Mouse (Mus musculus) embryonic facial prominence, embryonic 13.5 days (tissue): Measurements from ENCODE around the gene Olfr1076. TPM values are rescaled to one million over a fixed set of nuclear protein-coding genes. Genes with fewer than 3 reads are reported as not detected.
A peak's percentile ranks its signal among the peaks of the same experiment; 100 is the strongest.
"Not testable (repeated sequence)": the region's sequence is repeated elsewhere in the genome, so short reads cannot be mapped to it uniquely, and the experiment has no call there.

Experiments
- ATAC-seq: fragments of 200-750 bp; cut with Nextera tagmentation; 2 replicates; pipeline ENCODE4 v1.8.0; 2017; ENCODE audit warnings: low read depth; ENCODE audit not compliant: insufficient number of reproducible peaks, insufficient read depth, low FRiP score, low TSS enrichment
- H3K27ac ChIP-seq: fragments of 300-500 bp; sonication (generic); 2 replicates; pipeline ENCODE4 v1.5.1; 2015; ENCODE audit warnings: moderate library complexity, mild to moderate bottlenecking, inconsistent platforms
- H3K27me3 ChIP-seq: fragments of 300-500 bp; sonication (generic); 2 replicates; pipeline ENCODE4 v1.6.1; 2015; ENCODE audit warnings: mild to moderate bottlenecking, inconsistent platforms
- H3K36me3 ChIP-seq: fragments of 300-500 bp; sonication (generic); 2 replicates; pipeline ENCODE4 v1.6.1; 2015; ENCODE audit warnings: mild to moderate bottlenecking, inconsistent platforms
- H3K4me1 ChIP-seq: fragments of 300-500 bp; sonication (generic); 2 replicates; pipeline ENCODE4 v1.6.1; 2015; ENCODE audit warnings: inconsistent platforms
- H3K4me2 ChIP-seq: fragments of 300-500 bp; sonication (generic); 2 replicates; pipeline ENCODE4 v1.6.1; 2015; ENCODE audit warnings: moderate library complexity, mild to moderate bottlenecking, inconsistent platforms
- H3K4me3 ChIP-seq: fragments of 300-500 bp; sonication (generic); 2 replicates; pipeline ENCODE4 v1.5.1; 2015; ENCODE audit warnings: mild to moderate bottlenecking, inconsistent platforms
- H3K9ac ChIP-seq: fragments of 300-500 bp; sonication (generic); 2 replicates; pipeline ENCODE4 v1.6.1; 2015; ENCODE audit warnings: mild to moderate bottlenecking, inconsistent platforms
- H3K9me3 ChIP-seq: fragments of 300-500 bp; sonication (generic); 2 replicates; pipeline ENCODE4 v1.6.1; 2016; ENCODE audit warnings: inconsistent platforms
- WGBS: fragments of 180-500 bp; shearing (Covaris S2); methylation state at CpG from one replicate; pipeline ENCODE4 v1.1.7; 2015; ENCODE audit warnings: mixed read lengths; 5-methylcytosine and 5-hydroxymethylcytosine counted together
- polyA plus RNA-seq: library from polyadenylated mRNA; unstranded; fragments of >200 nt; fragmentation: Nextera tagmentation; extraction: Ambion mirVana; gene quantifications from 2 replicates; pipeline ENCODE4 v1.2.1, GENCODE M21; 2015

The Olfr1076 gene
- polyA plus RNA-seq = not detected in 2 replicates

- Histone ChIP-seq H3K4me1 (no peaks in the 10 kb centered on the region), H3K36me3 (no peaks in the 10 kb centered on the region), H3K9me3 (no peaks in the 10 kb centered on the region), H3K9ac (no peak within 1 kb of the TSS), H3K27ac (no peak within 1 kb of the TSS), H3K27me3 (no peaks in the 10 kb centered on the region), H3K4me2 (no peak within 1 kb of the TSS), H3K4me3 (no peak within 1 kb of the TSS)
- 76% methylated on average over 1 of the region's 1 CpGs for WGBS
- ATAC-seq = no peak
Measured at GRCm38 (mm10) chr2:86508161-86508560, at the start of gene Olfr1076. Gene Olfr1076, plus strand, starts transcription at chr2:86508461.

GRCm38 (mm10) chr2:86460434-86460833 lies 47.8 kb upstream of the Olfr1076 start:
- WGBS = 74% methylated on average over 1 of the region's 1 CpGs
- no peaks in the 10 kb centered on the region for H3K9me3 ChIP-seq

GRCm38 (mm10) chr2:86464442-86465109 lies 43.7 kb upstream of the Olfr1076 start:
- Histone ChIP-seq H3K4me2 (peak overlapping the region; percentile 37), H3K4me3 (no peak overlapping the region), H3K36me3 (no peaks in the 10 kb centered on the region), H3K9ac (no peak overlapping the region), H3K27ac (no peak overlapping the region), H3K4me1 (no peaks in the 10 kb centered on the region), H3K9me3 (no peaks in the 10 kb centered on the region), H3K27me3 (no peaks in the 10 kb centered on the region)
- WGBS = 32% methylated on average over 10 of the region's 10 CpGs
- ATAC-seq = no peak

More at GRCm38 (mm10) chr2:86460434-86460833, 47.8 kb upstream of the Olfr1076 start:
- H3K4me1 ChIP-seq = no peaks in the 10 kb centered on the region
- no peak overlapping the region for H3K4me2 ChIP-seq
- no peaks in the 10 kb centered on the region for H3K27me3 ChIP-seq
- ATAC-seq = no peak
- H3K4me3 ChIP-seq = no peak overlapping the region
- no peaks in the 10 kb centered on the region for H3K36me3 ChIP-seq
- H3K27ac ChIP-seq = no peak overlapping the region
- no peak overlapping the region for H3K9ac ChIP-seq

- no peak within 1 kb of the TSS for H3K4me3 ChIP-seq
- H3K4me2 ChIP-seq = no peak within 1 kb of the TSS
- no peaks in the 10 kb centered on the region for H3K4me1 ChIP-seq
- H3K27me3 ChIP-seq = no peaks in the 10 kb centered on the region
- no peak for ATAC-seq
- 16% methylated on average over 1 of the region's 1 CpGs for WGBS
- no peak within 1 kb of the TSS for H3K27ac ChIP-seq
- H3K9ac ChIP-seq = no peak within 1 kb of the TSS
- no peaks in the 10 kb centered on the region for H3K36me3 ChIP-seq
- H3K9me3 ChIP-seq = no peaks in the 10 kb centered on the region
Measured at GRCm38 (mm10) chr2:86487286-86487685, 21.0 kb upstream of the Olfr1076 start, which contains the start of gene Olfr228. Gene Olfr228, minus strand, starts transcription at chr2:86487386.

- 73% methylated on average over 1 of the region's 1 CpGs for WGBS
- Histone ChIP-seq H3K4me2 (no peak overlapping the region), H3K27me3 (no peaks in the 10 kb centered on the region), H3K36me3 (no peaks in the 10 kb centered on the region), H3K4me1 (no peaks in the 10 kb centered on the region), H3K9me3 (no peaks in the 10 kb centered on the region), H3K4me3 (no peak overlapping the region), H3K9ac (no peak overlapping the region), H3K27ac (no peak overlapping the region)
- ATAC-seq = no peak
Measured at GRCm38 (mm10) chr2:86530991-86531390, 22.7 kb downstream of the Olfr1076 start.

- WGBS = 71% methylated on average over 1 of the region's 1 CpGs
- ATAC-seq = no peak
Measured at GRCm38 (mm10) chr2:86542380-86542779, 34.1 kb downstream of the Olfr1076 start, which contains the start of gene Olfr1079. Gene Olfr1079, minus strand, starts transcription at chr2:86542480.

GRCm38 (mm10) chr2:86558135-86558534 lies 49.9 kb downstream of the Olfr1076 start, which contains the start of gene Olfr1080:
Gene Olfr1080, minus strand, starts transcription at chr2:86558235.
- H3K27me3 ChIP-seq, H3K9ac ChIP-seq, ATAC-seq, H3K9me3 ChIP-seq, H3K4me1 ChIP-seq, H3K4me2 ChIP-seq, H3K27ac ChIP-seq, H3K4me3 ChIP-seq, H3K36me3 ChIP-seq: not testable (repeated sequence)

More at GRCm38 (mm10) chr2:86542380-86542779, 34.1 kb downstream of the Olfr1076 start, which contains the start of gene Olfr1079:
- Histone ChIP-seq H3K9me3 (no peaks in the 10 kb centered on the region), H3K27me3 (no peaks in the 10 kb centered on the region), H3K4me2 (no peak within 1 kb of the TSS), H3K4me1 (no peaks in the 10 kb centered on the region), H3K36me3 (no peaks in the 10 kb centered on the region), H3K27ac (no peak within 1 kb of the TSS), H3K9ac (no peak within 1 kb of the TSS), H3K4me3 (no peak within 1 kb of the TSS)

Other genes with a start within 250 kb of the Olfr1076 start
- not detected in 2 replicates for gene Olfr1051, start 229.4 kb upstream of the Olfr1076 start, polyA plus RNA-seq
- not detected in 2 replicates for gene Olfr1052, start 216.0 kb upstream of the Olfr1076 start, polyA plus RNA-seq
- gene Olfr1053, start 193.2 kb upstream of the Olfr1076 start, polyA plus RNA-seq = not detected in 2 replicates
- gene Olfr1054, start 173.0 kb upstream of the Olfr1076 start, polyA plus RNA-seq = not detected in 2 replicates
- not detected in 2 replicates for gene Olfr1055, start 158.2 kb upstream of the Olfr1076 start, polyA plus RNA-seq
- not detected in 2 replicates for gene Olfr1056, start 146.0 kb upstream of the Olfr1076 start, polyA plus RNA-seq
- not detected in 2 replicates for gene Olfr1057, start 130.1 kb upstream of the Olfr1076 start, polyA plus RNA-seq
- gene Olfr1058, start 119.9 kb upstream of the Olfr1076 start, polyA plus RNA-seq = 0.30 TPM in 1 of 2 replicates, not detected in the other
- not detected in 2 replicates for gene Olfr1061, start 94.4 kb upstream of the Olfr1076 start, polyA plus RNA-seq
- not detected in 2 replicates for gene Olfr1062, start 81.7 kb upstream of the Olfr1076 start, polyA plus RNA-seq
- gene Olfr1065, start 57.9 kb upstream of the Olfr1076 start, polyA plus RNA-seq = not detected in 2 replicates
- not detected in 2 replicates for gene Olfr1066, start 52.2 kb upstream of the Olfr1076 start, polyA plus RNA-seq
- not detected in 2 replicates for gene Olfr228, start 21.1 kb upstream of the Olfr1076 start, polyA plus RNA-seq
- not detected in 2 replicates for gene Olfr1079, start 34.0 kb downstream of the Olfr1076 start, polyA plus RNA-seq
- not detected in 2 replicates for gene Olfr1080, start 49.8 kb downstream of the Olfr1076 start, polyA plus RNA-seq
- gene Olfr1082, start 90.5 kb downstream of the Olfr1076 start, polyA plus RNA-seq = not detected in 2 replicates
- gene Olfr1084, start 131.3 kb downstream of the Olfr1076 start, polyA plus RNA-seq = not detected in 2 replicates
- not detected in 2 replicates for gene Olfr1085, start 153.6 kb downstream of the Olfr1076 start, polyA plus RNA-seq
- not detected in 2 replicates for gene Olfr1086, start 171.6 kb downstream of the Olfr1076 start, polyA plus RNA-seq
- not detected in 2 replicates for gene Olfr1087, start 189.9 kb downstream of the Olfr1076 start, polyA plus RNA-seq
- gene Olfr1089, start 225.2 kb downstream of the Olfr1076 start, polyA plus RNA-seq = not detected in 2 replicates